Mouse (Mus musculus) heart, adult 2 months (tissue): ENCODE results near the gene Pdgfb. TPM values are rescaled to one million over a fixed set of nuclear protein-coding genes. Genes with fewer than 3 reads are reported as not detected.

Experiments
- DNase-seq, 2 experiments: peaks; one replicate each; pipeline ENCODE4 v3.0.0; 2021
- H3K27ac ChIP-seq: fragments of 200-600 bp; 2 replicates; pipeline ENCODE4 v1.8.1; 2022
- H3K27me3 ChIP-seq: fragments of 200-500 bp; 2 replicates; pipeline ENCODE4 v1.6.1; 2012; ENCODE audit warnings: mild to moderate bottlenecking, low read length, inconsistent platforms, mixed read lengths; ENCODE audit not compliant: control insufficient read depth, insufficient read depth
- H3K36me3 ChIP-seq: fragments of 200-500 bp; 2 replicates; pipeline ENCODE4 v1.6.1; 2012; ENCODE audit warnings: low read length, inconsistent platforms; ENCODE audit not compliant: control insufficient read depth, insufficient read depth
- H3K4me1 ChIP-seq: fragments of 200-500 bp; 2 replicates; pipeline ENCODE4 v1.6.1; 2011; ENCODE audit warnings: low read length; ENCODE audit not compliant: control insufficient read depth, insufficient read depth
- H3K4me3 ChIP-seq: fragments of 200-600 bp; 2 replicates; pipeline ENCODE4 v1.8.1; 2022
- H3K79me2 ChIP-seq: fragments of 200-500 bp; replicated peaks from 2 replicates; pipeline ENCODE4 v1.6.1; 2012; ENCODE audit warnings: mild to moderate bottlenecking, inconsistent platforms, low read length, moderate library complexity, mixed read lengths; ENCODE audit not compliant: control insufficient read depth, insufficient read depth
- H3K9ac ChIP-seq: fragments of 200-500 bp; 2 replicates; pipeline ENCODE4 v1.6.1; 2012; ENCODE audit warnings: low read depth, mild to moderate bottlenecking, control low read depth, inconsistent platforms, low read length, mixed read lengths
- CTCF ChIP-seq: fragments of 200-600 bp; IDR thresholded peaks from 2 replicates; pipeline ENCODE4 v1.8.1; 2022; ENCODE audit warnings: antibody characterized with exemption, mild to moderate bottlenecking, moderate library complexity
- EP300 ChIP-seq: fragments of 200-500 bp; IDR thresholded peaks from 2 replicates; pipeline ENCODE4 v1.6.1; 2011; ENCODE audit warnings: low read depth, low read length, control low read depth; ENCODE audit not compliant: insufficient read depth
- POLR2A ChIP-seq: fragments of 200-500 bp; IDR thresholded peaks from 2 replicates; pipeline ENCODE4 v1.6.1; 2011; ENCODE audit warnings: mild to moderate bottlenecking, low read depth, low read length, control low read depth; ENCODE audit not compliant: insufficient read depth
- WGBS: fragments of 180-500 bp; shearing (Covaris S2); methylation state at CpG from one replicate; pipeline ENCODE4 v1.1.7; 2018; 5-methylcytosine and 5-hydroxymethylcytosine counted together
- intact Hi-C: fragments of 180-260 bp; cut with DNase I; formaldehyde crosslinking; loops from one replicate; pipeline ENCODE4 v1.15.1; 2025
- polyA plus RNA-seq: library from polyadenylated mRNA; depleted of rRNA; stranded (reverse); fragments of >200 nt; gene quantifications from 2 replicates; pipeline ENCODE4 v1.2.3, GENCODE M21; 2012
- total RNA-seq, 2 experiments: library from RNA; stranded (reverse); gene quantifications; 2 replicates each; pipeline ENCODE4 v1.2.3; 2021

The Pdgfb gene
- total and polyA plus RNA-seq, 3 experiments: 27.1 to 32.6 (median 27.3) TPM

GRCm38 (mm10) chr15:79995552-79995951 lies 19.2 kb downstream of the Pdgfb start:
- H3K79me2 ChIP-seq: no peaks in the 10 kb centered on the region
- WGBS: 89% methylated on average over 7 of the region's 7 CpGs
- H3K4me3 ChIP-seq: no peak overlapping the region
- DNase-seq: no peak
- intact Hi-C loops: no loop called here
- no peak overlapping the region for H3K27ac ChIP-seq
- H3K36me3 ChIP-seq: peaks cover 6% of the 10 kb centered on the region; the same call in 1 of the 2 replicates
- no peaks in the 10 kb centered on the region for H3K27me3 ChIP-seq
- TF ChIP-seq EP300 (no peak), POLR2A (no peak), CTCF (no peak)
- H3K9ac ChIP-seq: no peak overlapping the region
- H3K4me1 ChIP-seq: peaks cover 3% of the 10 kb centered on the region

GRCm38 (mm10) chr15:79994566-79994965 lies 20.2 kb downstream of the Pdgfb start:
- 60% methylated on average over 4 of the region's 4 CpGs for WGBS
- H3K9ac ChIP-seq: no peak overlapping the region
- DNase-seq: no peak

GRCm38 (mm10) chr15:79986182-79986581 lies 28.6 kb downstream of the Pdgfb start:
- H3K36me3 ChIP-seq: no peaks in the 10 kb centered on the region
- WGBS: 80% methylated on average over 8 of the region's 8 CpGs
- H3K9ac ChIP-seq: no peak overlapping the region
- H3K27me3 ChIP-seq: no peaks in the 10 kb centered on the region
- intact Hi-C loops: no loop called here
- H3K4me1 ChIP-seq: no peaks in the 10 kb centered on the region
- TF ChIP-seq POLR2A (no peak), CTCF (no peak), EP300 (no peak)
- H3K79me2 ChIP-seq: no peaks in the 10 kb centered on the region
- H3K4me3 ChIP-seq: no peak overlapping the region
- no peak overlapping the region for H3K27ac ChIP-seq
- DNase-seq: no peak

More at GRCm38 (mm10) chr15:79994566-79994965, 20.2 kb downstream of the Pdgfb start:
- Histone ChIP-seq H3K4me1 (no peaks in the 10 kb centered on the region), H3K27ac (no peak overlapping the region), H3K36me3 (0 out of 2 replicates have a peak, but pooled peaks cover 2% of the 10 kb centered on the region), H3K4me3 (no peak overlapping the region), H3K27me3 (no peaks in the 10 kb centered on the region), H3K79me2 (no peaks in the 10 kb centered on the region)
- no peak for TF ChIP-seq POLR2A
- no peak for TF ChIP-seq EP300
- no peak for TF ChIP-seq CTCF
- intact Hi-C loops: no loop called here

GRCm38 (mm10) chr15:79985471-79985870 lies 29.3 kb downstream of the Pdgfb start:
- H3K4me3 ChIP-seq: no peak overlapping the region
- H3K79me2 ChIP-seq: no peaks in the 10 kb centered on the region
- H3K36me3 ChIP-seq: no peaks in the 10 kb centered on the region
- H3K27me3 ChIP-seq: no peaks in the 10 kb centered on the region
- no peaks in the 10 kb centered on the region for H3K4me1 ChIP-seq
- no peak overlapping the region for H3K9ac ChIP-seq
- no peak for DNase-seq
- no peak overlapping the region for H3K27ac ChIP-seq
- intact Hi-C loops: no loop called here
- no peak for TF ChIP-seq EP300
- TF ChIP-seq CTCF: no peak
- no peak for TF ChIP-seq POLR2A
- 38% methylated on average over 11 of the region's 11 CpGs for WGBS

- Histone ChIP-seq H3K79me2 (no peaks in the 10 kb centered on the region), H3K36me3 (no peaks in the 10 kb centered on the region), H3K9ac (no peak overlapping the region), H3K4me1 (no peaks in the 10 kb centered on the region), H3K4me3 (no peak overlapping the region), H3K27ac (no peak overlapping the region), H3K27me3 (no peaks in the 10 kb centered on the region)
- intact Hi-C loops: no loop called here
- WGBS: 77% methylated on average over 7 of the region's 7 CpGs
- TF ChIP-seq CTCF (no peak), EP300 (no peak), POLR2A (no peak)
- DNase-seq: no peak
Observed at GRCm38 (mm10) chr15:79984152-79984551, 30.6 kb downstream of the Pdgfb start.

GRCm38 (mm10) chr15:79980716-79981115 lies 34.1 kb downstream of the Pdgfb start:
- Histone ChIP-seq H3K27ac (no peak overlapping the region), H3K79me2 (no peaks in the 10 kb centered on the region), H3K36me3 (no peaks in the 10 kb centered on the region), H3K27me3 (no peaks in the 10 kb centered on the region), H3K9ac (no peak overlapping the region), H3K4me3 (no peak overlapping the region), H3K4me1 (no peaks in the 10 kb centered on the region)
- DNase-seq: no peak
- intact Hi-C loops: no loop called here
- no peak for TF ChIP-seq CTCF
- WGBS: 66% methylated on average over 11 of the region's 11 CpGs

GRCm38 (mm10) chr15:79972186-79972585 lies 42.6 kb downstream of the Pdgfb start:
- Histone ChIP-seq H3K4me3 (no peak overlapping the region), H3K4me1 (no peaks in the 10 kb centered on the region), H3K27me3 (no peaks in the 10 kb centered on the region; the same call in 1 of the 2 replicates), H3K79me2 (no peaks in the 10 kb centered on the region), H3K27ac (no peak overlapping the region), H3K9ac (no peak overlapping the region), H3K36me3 (no peaks in the 10 kb centered on the region)
- no peak for DNase-seq
- 95% methylated on average over 11 of the region's 11 CpGs for WGBS
- intact Hi-C loops: no loop called here
- TF ChIP-seq EP300: no peak
